Mouse (Mus musculus) liver, adult (tissue): ENCODE measurements around the gene Pth2.

Experiments used
- GATA4 ChIP-seq: IDR thresholded peaks from 2 replicates; pipeline ENCODE4 v1.6.1; 2014; ENCODE audit warnings: mild to moderate bottlenecking, low read length; ENCODE audit not compliant: insufficient replicate concordance

The Pth2 gene

GRCm38 (mm10) chr7:45147899-45148298 is 32.9 kb upstream of the Pth2 start:
- TF ChIP-seq GATA4 = no peak

- no peak for TF ChIP-seq GATA4
Observed at GRCm38 (mm10) chr7:45148534-45149098, 32.2 kb upstream of the Pth2 start.

GRCm38 (mm10) chr7:45149545-45149944 is 31.2 kb upstream of the Pth2 start:
- TF ChIP-seq GATA4 = no peak

GRCm38 (mm10) chr7:45150321-45150720 is 30.5 kb upstream of the Pth2 start:
- no peak for TF ChIP-seq GATA4

GRCm38 (mm10) chr7:45151303-45151702 is 29.5 kb upstream of the Pth2 start:
- no peak for TF ChIP-seq GATA4

GRCm38 (mm10) chr7:45153586-45153985 is 27.2 kb upstream of the Pth2 start:
- TF ChIP-seq GATA4 = no peak

GRCm38 (mm10) chr7:45154096-45154992 is 26.5 kb upstream of the Pth2 start, which contains the start of the genes Pih1d1 and Aldh16a1:
Gene Pih1d1, plus strand, starts transcription at chr7:45154303.
Gene Aldh16a1, minus strand, starts transcription at chr7:45154584.
- no peak for TF ChIP-seq GATA4

GRCm38 (mm10) chr7:45154993-45155514 is 25.7 kb upstream of the Pth2 start:
- no peak for TF ChIP-seq GATA4

- TF ChIP-seq GATA4 = no peak
Observed at GRCm38 (mm10) chr7:45155590-45155989, 25.2 kb upstream of the Pth2 start.

GRCm38 (mm10) chr7:45156206-45156605 is 24.6 kb upstream of the Pth2 start:
- TF ChIP-seq GATA4 = no peak

- no peak for TF ChIP-seq GATA4
Observed at GRCm38 (mm10) chr7:45157459-45157858, 23.3 kb upstream of the Pth2 start.

GRCm38 (mm10) chr7:45158991-45159390 is 21.8 kb upstream of the Pth2 start:
- no peak for TF ChIP-seq GATA4

GRCm38 (mm10) chr7:45160316-45160800 is 20.4 kb upstream of the Pth2 start:
- TF ChIP-seq GATA4 = no peak

- TF ChIP-seq GATA4 = no peak
Observed at GRCm38 (mm10) chr7:45160866-45161265, 19.9 kb upstream of the Pth2 start.

- no peak for TF ChIP-seq GATA4
Observed at GRCm38 (mm10) chr7:45161612-45162473, 19.0 kb upstream of the Pth2 start.

GRCm38 (mm10) chr7:45162551-45162950 is 18.2 kb upstream of the Pth2 start:
- no peak for TF ChIP-seq GATA4
